Mouse (Mus musculus): ENCODE results near the gene Lca5l. TPM values are rescaled to one million over a fixed set of nuclear protein-coding genes. Genes with fewer than 3 reads are reported as not detected.
A peak's percentile ranks its signal among the peaks of the same experiment; 100 is the strongest.

Gene Lca5l
- total and polyA plus RNA-seq, 2 experiments from 2014 or later: 2.1 to 3.9 TPM

DNA sequence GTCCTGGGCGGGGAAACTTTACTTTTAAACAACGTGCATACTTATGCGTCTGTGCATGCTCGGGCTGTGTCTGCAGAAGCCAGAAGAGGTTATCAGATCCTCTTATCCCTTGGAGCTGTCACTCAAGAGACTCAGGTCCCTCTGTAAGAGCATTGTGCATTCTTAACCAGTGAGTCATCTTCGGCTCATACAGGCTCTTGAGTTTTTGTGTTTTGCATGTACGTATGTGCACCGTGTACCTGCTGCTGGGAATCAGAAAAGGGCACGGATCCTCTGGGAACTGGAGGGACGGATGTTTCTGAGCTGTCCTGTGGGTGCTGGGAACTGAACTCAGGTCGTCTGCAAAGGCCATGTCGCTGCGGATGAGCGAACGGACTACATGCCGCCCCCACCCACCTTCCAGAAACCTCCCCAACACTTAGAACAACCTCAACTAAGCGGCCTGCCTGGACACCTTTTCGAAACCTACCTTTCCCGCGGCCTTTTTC, 65.3 kb downstream of the Lca5l start:
- H3K9ac ChIP-seq: peak overlapping the region; percentile 99
- H3K27me3 ChIP-seq (ENCODE audit: insufficient read depth, low read length): no peaks in the 10 kb centered on the region
- no peak for ATAC-seq
- peak overlapping the region; percentile 65 for H3K4me2 ChIP-seq (ENCODE audit: low read depth)
- peak overlapping the region; percentile 94 for H3K4me3 ChIP-seq (ENCODE audit: low read depth, low read length)
- no peak for DNase-seq
- peak overlapping the region; percentile 97 for H3K27ac ChIP-seq (ENCODE audit: low read depth, low read length)
- TF ChIP-seq CTCF (IDR thresholded peaks at IDR 0.05; ENCODE audit: low read depth): no peak
- peaks cover 35% of the 10 kb centered on the region for H3K36me3 ChIP-seq (ENCODE audit: insufficient read depth)
- WGBS: 5% methylated on average over 19 of the region's 19 CpGs
- peaks cover 18% of the 10 kb centered on the region for H3K4me1 ChIP-seq (ENCODE audit: insufficient read depth)
- no peaks in the 10 kb centered on the region for H3K9me3 ChIP-seq (ENCODE audit: low read length)

DNA sequence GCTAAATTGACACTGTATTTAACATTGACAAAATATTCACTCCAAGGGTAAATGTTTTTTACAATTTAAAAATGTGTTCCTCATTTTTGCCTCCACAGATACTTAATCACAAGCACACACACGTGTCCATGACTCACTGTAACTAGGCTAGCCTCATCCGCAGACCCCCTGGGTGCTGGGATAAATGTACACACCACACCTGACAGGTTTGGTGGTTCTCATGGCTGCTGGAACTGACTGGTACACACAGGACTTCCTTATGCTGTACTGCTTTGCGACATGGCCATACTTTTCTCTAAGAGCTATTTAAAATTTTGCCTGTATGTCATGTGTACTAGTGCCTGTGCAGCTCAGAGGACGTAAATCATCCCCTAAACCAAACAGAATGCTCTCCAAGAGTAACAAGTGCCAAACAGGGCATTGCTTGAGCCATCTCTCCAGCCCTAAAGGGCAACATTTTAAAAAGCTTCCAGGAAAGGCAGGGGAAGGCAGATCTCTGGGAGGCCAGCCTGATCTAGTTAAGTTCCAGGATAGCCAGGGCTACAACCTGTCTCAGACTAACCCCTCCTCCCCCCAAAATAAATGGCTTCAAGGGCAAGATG, 71.9 kb downstream of the Lca5l start:
- TF ChIP-seq CTCF (IDR thresholded peaks at IDR 0.05; ENCODE audit: low read depth): no peak
- no peak for DNase-seq
- Histone ChIP-seq H3K36me3 (ENCODE audit: insufficient read depth) (peaks cover 64% of the 10 kb centered on the region), H3K27me3 (ENCODE audit: insufficient read depth, low read length) (no peaks in the 10 kb centered on the region), H3K9me3 (ENCODE audit: low read length) (no peaks in the 10 kb centered on the region), H3K9ac (no peak overlapping the region), H3K4me2 (ENCODE audit: low read depth) (no peak overlapping the region), H3K4me3 (ENCODE audit: low read depth, low read length) (no peak overlapping the region), H3K27ac (ENCODE audit: low read depth, low read length) (no peak overlapping the region), H3K4me1 (ENCODE audit: insufficient read depth) (no peaks in the 10 kb centered on the region)
- 72% methylated on average over 4 of the region's 4 CpGs for WGBS
- ATAC-seq: no peak

DNA sequence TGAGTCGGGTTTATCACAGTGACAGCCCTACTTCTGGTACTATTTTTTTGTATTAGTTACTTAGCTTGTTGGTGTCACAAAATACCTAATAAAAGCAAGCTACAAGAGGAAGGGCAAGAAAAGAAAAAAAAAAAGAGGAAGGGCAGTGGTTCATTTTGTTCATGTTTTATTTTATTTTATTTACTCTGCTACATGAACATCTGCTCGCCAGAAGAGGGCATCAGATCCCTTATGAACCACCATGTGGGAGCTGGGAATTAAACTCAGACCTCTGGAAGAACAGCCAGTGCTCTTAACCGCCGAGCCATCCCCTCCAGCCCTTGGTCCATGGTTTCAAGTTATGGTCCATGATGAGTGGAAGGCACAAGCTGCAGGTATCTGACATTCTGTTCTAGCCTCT, 77.3 kb downstream of the Lca5l start:
- Histone ChIP-seq H3K36me3 (ENCODE audit: insufficient read depth) (peaks cover 18% of the 10 kb centered on the region), H3K4me2 (ENCODE audit: low read depth) (no peak overlapping the region), H3K27me3 (ENCODE audit: insufficient read depth, low read length) (no peaks in the 10 kb centered on the region), H3K4me1 (ENCODE audit: insufficient read depth) (no peaks in the 10 kb centered on the region), H3K4me3 (ENCODE audit: low read depth, low read length) (no peak overlapping the region), H3K9me3 (ENCODE audit: low read length) (no peaks in the 10 kb centered on the region), H3K27ac (ENCODE audit: low read depth, low read length) (no peak overlapping the region), H3K9ac (no peak overlapping the region)
- no peak for TF ChIP-seq CTCF (IDR thresholded peaks at IDR 0.05; ENCODE audit: low read depth)
- ATAC-seq (no peak), DNase-seq (no peak)
- 51% methylated on average over 4 of the region's 4 CpGs for WGBS

DNA sequence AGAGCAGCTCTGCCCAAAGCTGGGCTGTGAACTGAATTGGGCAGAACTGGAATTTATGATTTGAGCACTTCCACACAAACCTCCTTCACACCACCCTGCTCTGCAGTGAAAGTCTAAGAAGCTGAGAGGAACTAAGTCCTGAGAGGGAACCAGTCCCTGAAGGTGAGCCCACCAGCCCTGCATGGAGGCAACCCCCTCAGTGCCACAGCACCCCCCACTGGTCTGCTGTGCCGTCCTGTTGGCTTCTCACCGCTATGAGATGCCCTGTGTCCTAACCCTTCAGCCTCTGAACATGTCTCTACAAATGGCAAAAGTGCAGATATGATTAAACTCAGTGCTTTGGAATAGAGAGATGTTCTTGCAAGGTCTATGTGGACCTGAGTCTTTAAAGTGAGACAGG, 79.3 kb downstream of the Lca5l start:
- no peaks in the 10 kb centered on the region for H3K4me1 ChIP-seq (ENCODE audit: insufficient read depth)
- WGBS: 57% methylated on average over 2 of the region's 2 CpGs

DNA sequence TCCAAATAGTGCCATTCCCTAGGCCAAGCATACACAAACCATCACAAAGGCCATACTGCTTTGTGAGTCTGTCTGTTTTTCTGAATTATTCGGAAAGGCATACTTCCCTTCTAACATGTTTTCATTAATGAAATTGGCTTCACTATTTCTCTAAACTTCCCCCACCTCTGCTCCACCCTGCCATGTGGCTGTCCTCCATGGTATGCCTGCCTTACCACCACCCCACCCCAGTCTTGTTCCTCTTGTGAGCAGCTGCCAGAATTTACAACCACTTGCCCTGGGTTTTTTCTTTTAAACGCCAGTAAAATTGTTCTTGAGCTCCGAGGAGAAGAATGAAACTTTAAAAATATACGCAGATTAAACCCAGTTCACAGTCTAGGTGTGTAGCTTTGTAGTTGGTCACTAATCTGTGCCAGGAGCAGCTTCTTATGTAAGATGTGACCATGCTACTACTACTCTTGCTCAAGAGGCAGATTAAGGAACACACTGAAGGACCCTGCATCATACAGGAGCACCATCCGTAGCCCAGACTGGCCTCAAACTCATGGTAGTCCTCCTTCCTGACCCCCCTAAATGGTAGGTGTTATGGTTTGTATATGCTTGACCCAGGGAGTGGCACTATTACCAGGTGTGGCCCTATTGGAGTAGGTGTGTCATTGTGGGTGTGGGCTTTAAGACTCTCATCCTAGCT, 81.3 kb downstream of the Lca5l start:
- Histone ChIP-seq H3K9ac (no peak overlapping the region), H3K4me2 (ENCODE audit: low read depth) (no peak overlapping the region), H3K9me3 (ENCODE audit: low read length) (no peaks in the 10 kb centered on the region), H3K4me3 (ENCODE audit: low read depth, low read length) (no peak overlapping the region), H3K36me3 (ENCODE audit: insufficient read depth) (no peaks in the 10 kb centered on the region), H3K27me3 (ENCODE audit: insufficient read depth, low read length) (no peaks in the 10 kb centered on the region), H3K4me1 (ENCODE audit: insufficient read depth) (no peaks in the 10 kb centered on the region), H3K27ac (ENCODE audit: low read depth, low read length) (no peak overlapping the region)
- ATAC-seq (no peak), DNase-seq (no peak)
- WGBS: 86% methylated on average over 5 of the region's 5 CpGs
- no peak for TF ChIP-seq CTCF (IDR thresholded peaks at IDR 0.05; ENCODE audit: low read depth)

More for the DNA sequence above, 79.3 kb downstream of the Lca5l start:
- no peak for TF ChIP-seq CTCF (IDR thresholded peaks at IDR 0.05; ENCODE audit: low read depth)
- no peaks in the 10 kb centered on the region for H3K9me3 ChIP-seq (ENCODE audit: low read length)
- no peaks in the 10 kb centered on the region for H3K27me3 ChIP-seq (ENCODE audit: insufficient read depth, low read length)
- H3K4me2 ChIP-seq (ENCODE audit: low read depth): no peak overlapping the region
- no peak overlapping the region for H3K27ac ChIP-seq (ENCODE audit: low read depth, low read length)
- peaks cover 1% of the 10 kb centered on the region; the same call in 1 of the 2 replicates for H3K36me3 ChIP-seq (ENCODE audit: insufficient read depth)
- no peak overlapping the region for H3K4me3 ChIP-seq (ENCODE audit: low read depth, low read length)
- H3K9ac ChIP-seq: no peak overlapping the region
- no peak for ATAC-seq
- DNase-seq: no peak

DNA sequence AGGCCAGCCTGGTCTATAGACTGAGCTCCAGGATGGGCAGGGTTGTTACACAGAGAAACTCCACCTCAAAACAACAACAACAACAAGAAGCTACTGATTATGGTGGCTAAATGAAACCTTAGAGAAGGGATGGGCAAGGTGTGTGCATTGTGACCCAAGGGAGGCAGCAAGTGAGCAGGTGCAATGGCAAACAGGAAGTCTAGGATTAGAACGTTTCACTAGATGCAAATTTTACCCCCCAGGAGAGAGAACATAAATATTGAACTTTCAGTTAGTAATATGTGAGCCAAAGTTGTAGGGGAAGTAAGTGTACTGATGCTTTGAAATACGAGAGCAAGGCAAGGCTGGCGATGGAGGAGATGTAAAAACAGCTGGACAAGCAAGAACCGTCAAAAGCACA, 82.4 kb downstream of the Lca5l start:
- Histone ChIP-seq H3K9me3 (ENCODE audit: low read length) (no peaks in the 10 kb centered on the region), H3K36me3 (ENCODE audit: insufficient read depth) (no peaks in the 10 kb centered on the region), H3K4me3 (ENCODE audit: low read depth, low read length) (no peak overlapping the region), H3K9ac (no peak overlapping the region), H3K27me3 (ENCODE audit: insufficient read depth, low read length) (no peaks in the 10 kb centered on the region), H3K27ac (ENCODE audit: low read depth, low read length) (no peak overlapping the region), H3K4me2 (ENCODE audit: low read depth) (no peak overlapping the region), H3K4me1 (ENCODE audit: insufficient read depth) (no peaks in the 10 kb centered on the region)
- WGBS: 68% methylated on average over 4 of the region's 4 CpGs
- TF ChIP-seq CTCF (IDR thresholded peaks at IDR 0.05; ENCODE audit: low read depth): no peak
- no peak for ATAC-seq
- DNase-seq: no peak

Other genes starting within 250 kb of the Lca5l start
- 35.2 and 49.2 TPM in 2 replicates for gene Psmg1, start 201.3 kb downstream of the Lca5l start, total RNA-seq (2014; rRNA removed)
- 54.0 and 59.1 TPM in 2 replicates for gene Psmg1, start 201.3 kb downstream of the Lca5l start, polyA plus RNA-seq (2015; fragmentation: Nextera tagmentation; extraction: Ambion mirVana)
- 151 and 196 TPM in 2 replicates for gene Brwd1, start 109.7 kb downstream of the Lca5l start, total RNA-seq (2014; rRNA removed)
- 122 and 145 TPM in 2 replicates for gene Brwd1, start 109.7 kb downstream of the Lca5l start, polyA plus RNA-seq (2015; fragmentation: Nextera tagmentation; extraction: Ambion mirVana)
- gene Hmgn1, start 64.5 kb downstream of the Lca5l start, total RNA-seq (2014; rRNA removed): 141 and 166 TPM in 2 replicates
- gene Hmgn1, start 64.5 kb downstream of the Lca5l start, polyA plus RNA-seq (2015; fragmentation: Nextera tagmentation; extraction: Ambion mirVana): 241 and 247 TPM in 2 replicates
- 178 and 180 TPM in 2 replicates for gene Wrb, start 46.9 kb downstream of the Lca5l start, total RNA-seq (2014; rRNA removed)
- 157 and 193 TPM in 2 replicates for gene Wrb, start 46.9 kb downstream of the Lca5l start, polyA plus RNA-seq (2015; fragmentation: Nextera tagmentation; extraction: Ambion mirVana)
- 0.69 and 0.86 TPM in 2 replicates for gene Sh3bgr, start 8.2 kb upstream of the Lca5l start, total RNA-seq (2014; rRNA removed)
- 3.1 and 3.2 TPM in 2 replicates for gene Sh3bgr, start 8.2 kb upstream of the Lca5l start, polyA plus RNA-seq (2015; fragmentation: Nextera tagmentation; extraction: Ambion mirVana)
- gene B3galt5, start 43.5 kb upstream of the Lca5l start, total RNA-seq (2014; rRNA removed): 4.1 and 5.5 TPM in 2 replicates
- 1.9 and 3.6 TPM in 2 replicates for gene B3galt5, start 43.5 kb upstream of the Lca5l start, polyA plus RNA-seq (2015; fragmentation: Nextera tagmentation; extraction: Ambion mirVana)